Comparison of ENCODE assay signal across 8 mouse cellular contexts in the genomic region with DNA sequence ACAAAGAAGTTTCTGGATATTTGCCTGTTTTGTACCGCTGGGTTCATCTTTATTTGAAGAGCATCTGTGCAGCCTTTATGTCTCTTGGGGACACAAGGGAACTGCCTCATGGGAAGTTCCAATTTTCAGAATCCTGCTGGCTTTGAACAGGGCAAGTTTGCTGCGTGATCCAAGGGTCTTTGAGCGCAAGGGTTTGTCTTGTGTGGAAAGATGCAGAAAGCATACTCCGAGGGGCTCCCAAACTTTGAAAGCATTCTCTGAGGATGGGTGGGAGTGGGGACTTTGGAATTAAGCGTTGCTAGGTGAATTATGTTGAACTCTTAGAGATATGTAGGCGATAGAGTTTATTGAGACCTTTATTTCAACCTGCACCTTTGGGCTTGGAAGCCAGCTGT.
DNase-seq lines count a peak whose midpoint lies in the region; ATAC-seq and TF ChIP-seq lines count a peak whose summit lies in the region.
"Had no signal": no experiment of that assay in that cellular context is flagged by ENCODE, and none has a peak within 500 bp of the region (broad histone marks: within the 10 kb centered on the region; RNA-seq: fewer than 3 reads in every experiment).

No protein-coding gene starts in this region.

- 1% methylated on average over 6 of the region's 6 CpGs for WGBS in forebrain, embryonic 11.5 days
- WGBS in intestine, embryonic 16.5 days, result 7% methylated on average over 6 of the region's 6 CpGs
- 2% methylated on average over 6 of the region's 6 CpGs for WGBS in neural tube, embryonic 15.5 days

- no peak overlapping the region for H3K27ac ChIP-seq in left cerebral cortex, adult 2 months
- no peak overlapping the region for H3K27ac ChIP-seq in forebrain, embryonic 11.5 days (ENCODE audit: low read depth, low read length)
- H3K27ac ChIP-seq in intestine, embryonic 16.5 days (ENCODE audit: low read length), result no peak overlapping the region
- peak overlapping the region; percentile 85 for H3K27ac ChIP-seq in neural tube, embryonic 15.5 days (replicated peaks)

- no peaks in the 10 kb centered on the region; the same call in 1 of the 2 replicates for H3K27me3 ChIP-seq in forebrain, embryonic 11.5 days (ENCODE audit: control insufficient read depth, insufficient read depth, low read length)
- H3K27me3 ChIP-seq in intestine, embryonic 16.5 days (replicated peaks; ENCODE audit: control insufficient read depth, insufficient read depth, low read length), result 0 out of 2 replicates have a peak, but pooled peaks cover 3% of the 10 kb centered on the region
- H3K27me3 ChIP-seq in neural tube, embryonic 15.5 days (replicated peaks), result no peaks in the 10 kb centered on the region

- H3K9me3 ChIP-seq in forebrain, embryonic 11.5 days (ENCODE audit: control insufficient read depth, low read length), result no peaks in the 10 kb centered on the region
- H3K9me3 ChIP-seq in intestine, embryonic 16.5 days (ENCODE audit: control insufficient read depth, low read length), result no peaks in the 10 kb centered on the region
- no peaks in the 10 kb centered on the region for H3K9me3 ChIP-seq in neural tube, embryonic 15.5 days (replicated peaks)

- no peaks in the 10 kb centered on the region for H3K36me3 ChIP-seq in forebrain, embryonic 11.5 days (ENCODE audit: control insufficient read depth, insufficient read depth, low read length)
- H3K36me3 ChIP-seq in intestine, embryonic 16.5 days (ENCODE audit: control insufficient read depth, insufficient read depth, low read length), result no peaks in the 10 kb centered on the region
- no peaks in the 10 kb centered on the region for H3K36me3 ChIP-seq in neural tube, embryonic 15.5 days
- H3K36me3 ChIP-seq: G1E had no signal

- peaks cover 4% of the 10 kb centered on the region; the same call in 1 of the 2 replicates for H3K4me1 ChIP-seq in forebrain, embryonic 11.5 days (replicated peaks; ENCODE audit: control insufficient read depth, insufficient read depth, low read length)
- H3K4me1 ChIP-seq in intestine, embryonic 16.5 days (ENCODE audit: control insufficient read depth, insufficient read depth, low read length), result no peaks in the 10 kb centered on the region; the same call in 1 of the 2 replicates
- H3K4me1 ChIP-seq in neural tube, embryonic 15.5 days, result peaks cover 15% of the 10 kb centered on the region

- H3K9ac ChIP-seq in forebrain, embryonic 11.5 days (ENCODE audit: low read length), result peak overlapping the region; percentile 65
- H3K9ac ChIP-seq in intestine, embryonic 16.5 days (ENCODE audit: low read depth, low read length), result no peak overlapping the region
- peak overlapping the region; percentile 66 for H3K9ac ChIP-seq in neural tube, embryonic 15.5 days (replicated peaks)

- no peak for DNase-seq in left cerebral cortex, adult 2 months (ENCODE audit: extremely low spot score in 1 of 2, low spot score in 2 of 2)
- DNase-seq in left cerebral cortex, adult 9 months (ENCODE audit: low spot score in 2 of 2), result no peak
- no peak for DNase-seq in forebrain, embryonic 11.5 days (ENCODE audit: low spot score)
- DNase-seq in layer of hippocampus, adult 9-10 months (ENCODE audit: low spot score), result no peak
- no peak for DNase-seq in cerebellum, adult 9-10 months

- intact Hi-C loops in left cerebral cortex, adult 2 months (cut with DNase I), result no loop called here

- no peak for TF ChIP-seq CTCF in left cerebral cortex, adult 2 months (IDR thresholded peaks at IDR 0.05)

- peak overlapping the region; percentile 51 for H3K4me3 ChIP-seq in left cerebral cortex, adult 2 months
- peak overlapping the region; percentile 49 for H3K4me3 ChIP-seq in forebrain, embryonic 11.5 days (ENCODE audit: low read depth, low read length)
- peak overlapping the region; percentile 38 for H3K4me3 ChIP-seq in intestine, embryonic 16.5 days (ENCODE audit: low read length)
- peak overlapping the region; percentile 61 for H3K4me3 ChIP-seq in neural tube, embryonic 15.5 days (replicated peaks)

- H3K4me2 ChIP-seq in forebrain, embryonic 11.5 days (ENCODE audit: low read depth, low read length, severe bottlenecking), result peak overlapping the region; percentile 91
- peak overlapping the region; percentile 57 for H3K4me2 ChIP-seq in intestine, embryonic 16.5 days (ENCODE audit: low read depth, low read length)
- peak overlapping the region; percentile 77 for H3K4me2 ChIP-seq in neural tube, embryonic 15.5 days

- ATAC-seq in forebrain, embryonic 11.5 days (replicated peaks; ENCODE audit: low FRiP score), result no peak; the same call in 1 of the 2 replicates
- no peak for ATAC-seq in intestine, embryonic 16.5 days
- peak; percentile 15 for ATAC-seq in neural tube, embryonic 15.5 days (ENCODE audit: low FRiP score)
